Mouse (Mus musculus) activated CD4-positive, CD25-positive, alpha-beta regulatory T cell (primary cell): ENCODE results near the gene Aldh1a1. TPM values are rescaled to one million over a fixed set of nuclear protein-coding genes. Genes with fewer than 3 reads are reported as not detected.

ENCODE experiments used
- polyA plus RNA-seq, 2 experiments: library from polyadenylated mRNA; unstranded; fragments of 100-300 nt; shearing (Covaris generic); gene quantifications; one replicate each; pipeline ENCODE4 v1.2.1; 2017

Aldh1a1 gene
- polyA plus RNA-seq, result under 1 TPM in 1 of 2 experiments, not detected in 1; 0.14 TPM

GRCm38 (mm10) chr19:20492491-20492890 lies at the start of gene Aldh1a1:
Gene Aldh1a1 (plus strand): TSS chr19:20492715.

Other genes starting within 250 kb of the Aldh1a1 start
- gene Anxa1, start 101.8 kb upstream of the Aldh1a1 start, polyA plus RNA-seq, result 1 to 10 TPM; 6.0 to 8.0 TPM
- not detected for gene Aldh1a7, start 234.8 kb downstream of the Aldh1a1 start, polyA plus RNA-seq